23 mouse cellular contexts compared by ENCODE assay signal in genomic region chr1:34428466-34428865, GRCm38 (mm10). TPM values are rescaled to one million over a fixed set of nuclear protein-coding genes. Genes with fewer than 3 reads are reported as not detected.
DNase-seq lines count a peak whose midpoint lies in the region; ATAC-seq lines count a peak whose summit lies in the region.
"Had no signal": no experiment of that assay in that cellular context is flagged by ENCODE, and none has a peak within 500 bp of the region (broad histone marks: within the 10 kb centered on the region; RNA-seq: fewer than 3 reads in every experiment).

No protein-coding gene starts in this region.

- H3K4me2 ChIP-seq in intestine, embryonic 14.5 days (ENCODE audit: low read length) = no peak overlapping the region
- H3K4me2 ChIP-seq in intestine, embryonic 15.5 days (replicated peaks) = no peak overlapping the region
- no peak overlapping the region for H3K4me2 ChIP-seq in midbrain, embryonic 11.5 days
- no peak overlapping the region for H3K4me2 ChIP-seq in midbrain, embryonic 15.5 days
- H3K4me2 ChIP-seq: embryonic facial prominence, embryonic 12.5 days; forebrain, embryonic 13.5 days; forebrain, embryonic 15.5 days had no signal

- H3K4me1 ChIP-seq in intestine, embryonic 14.5 days (replicated peaks; ENCODE audit: control insufficient read depth, insufficient read depth, low read length) = no peaks in the 10 kb centered on the region
- no peaks in the 10 kb centered on the region for H3K4me1 ChIP-seq in intestine, embryonic 15.5 days (replicated peaks)
- H3K4me1 ChIP-seq in midbrain, embryonic 11.5 days (ENCODE audit: control insufficient read depth, insufficient read depth, low read length) = 0 out of 2 replicates have a peak, but pooled peaks cover 4% of the 10 kb centered on the region
- peaks cover 11% of the 10 kb centered on the region for H3K4me1 ChIP-seq in midbrain, embryonic 15.5 days
- H3K4me1 ChIP-seq: embryonic facial prominence, embryonic 12.5 days had no signal

- no peak overlapping the region for H3K9ac ChIP-seq in intestine, embryonic 14.5 days (ENCODE audit: low read length)
- no peak overlapping the region for H3K9ac ChIP-seq in intestine, embryonic 15.5 days
- H3K9ac ChIP-seq in midbrain, embryonic 11.5 days (ENCODE audit: low read length) = no peak overlapping the region
- no peak overlapping the region for H3K9ac ChIP-seq in midbrain, embryonic 15.5 days
- H3K9ac ChIP-seq: embryonic facial prominence, embryonic 12.5 days; forebrain, embryonic 13.5 days; forebrain, embryonic 15.5 days had no signal

- no peaks in the 10 kb centered on the region for H3K36me3 ChIP-seq in intestine, embryonic 14.5 days (ENCODE audit: control insufficient read depth, insufficient read depth, low read length)
- peaks cover 12% of the 10 kb centered on the region; the same call in 1 of the 2 replicates for H3K36me3 ChIP-seq in intestine, embryonic 15.5 days
- no peaks in the 10 kb centered on the region; the same call in 1 of the 2 replicates for H3K36me3 ChIP-seq in midbrain, embryonic 11.5 days (ENCODE audit: control insufficient read depth, insufficient read depth, low read length)
- H3K36me3 ChIP-seq in midbrain, embryonic 15.5 days (replicated peaks) = no peaks in the 10 kb centered on the region
- H3K36me3 ChIP-seq: G1E had no signal

- H3K27me3 ChIP-seq in intestine, embryonic 14.5 days (replicated peaks; ENCODE audit: control insufficient read depth, insufficient read depth, low read length) = no peaks in the 10 kb centered on the region
- no peaks in the 10 kb centered on the region for H3K27me3 ChIP-seq in intestine, embryonic 15.5 days (replicated peaks)
- H3K27me3 ChIP-seq in midbrain, embryonic 11.5 days (ENCODE audit: control insufficient read depth, insufficient read depth, low read length) = no peaks in the 10 kb centered on the region
- no peaks in the 10 kb centered on the region for H3K27me3 ChIP-seq in midbrain, embryonic 15.5 days (replicated peaks)
- H3K27me3 ChIP-seq: embryonic facial prominence, embryonic 12.5 days; forebrain, embryonic 13.5 days; forebrain, embryonic 15.5 days; Patski had no signal

- 98% methylated on average over 2 of the region's 2 CpGs for WGBS in intestine, embryonic 14.5 days
- WGBS in intestine, embryonic 15.5 days = 98% methylated on average over 2 of the region's 2 CpGs
- 91% methylated on average over 2 of the region's 2 CpGs for WGBS in midbrain, embryonic 11.5 days
- 96% methylated on average over 2 of the region's 2 CpGs for WGBS in midbrain, embryonic 15.5 days

- H3K9me3 ChIP-seq in intestine, embryonic 14.5 days (ENCODE audit: control insufficient read depth, low read length) = peaks cover 24% of the 10 kb centered on the region
- H3K9me3 ChIP-seq in intestine, embryonic 15.5 days = peaks cover 18% of the 10 kb centered on the region; the same call in 1 of the 2 replicates
- H3K9me3 ChIP-seq in midbrain, embryonic 11.5 days (ENCODE audit: control insufficient read depth, low read length) = peaks cover 25% of the 10 kb centered on the region; the same call in 1 of the 2 replicates
- no peaks in the 10 kb centered on the region; the same call in 1 of the 2 replicates for H3K9me3 ChIP-seq in midbrain, embryonic 15.5 days

- DNase-seq in heart, adult 11 months = peak; percentile 79
- no peak for DNase-seq in heart, postnatal 25 days (ENCODE audit: low spot score)
- DNase-seq in intestine, embryonic 14.5 days (ENCODE audit: low spot score) = peak; percentile 21
- DNase-seq in midbrain, embryonic 11.5 days (ENCODE audit: low spot score, missing footprints) = peak; percentile 76
- DNase-seq: adrenal gland, adult 8-10 months; adrenal gland, postnatal 14 days; adrenal gland, postnatal 36 days; B cell, adult 2 months; cerebellum, adult 11-12 months; cerebellum, adult 2 months; cerebellum, adult 9-10 months; cerebellum, postnatal 10 days; cerebellum, postnatal 25 days had no signal

- ATAC-seq in intestine, embryonic 14.5 days (replicated peaks; ENCODE audit: low FRiP score, low TSS enrichment, low read depth) = no peak
- ATAC-seq in intestine, embryonic 15.5 days = no peak
- ATAC-seq in midbrain, embryonic 11.5 days (ENCODE audit: low FRiP score) = no peak
- ATAC-seq in midbrain, embryonic 15.5 days (replicated peaks) = no peak
- ATAC-seq: activated CD4-positive, CD25-positive, alpha-beta regulatory T cell, adult 4 months; CD4-positive, CD25-positive, alpha-beta regulatory T cell, adult 4 months; forebrain, embryonic 13.5 days; forebrain, embryonic 15.5 days; Patski had no signal

- H3K27ac ChIP-seq in intestine, embryonic 14.5 days (ENCODE audit: low read depth) = no peak overlapping the region
- H3K27ac ChIP-seq in intestine, embryonic 15.5 days = no peak overlapping the region
- H3K27ac ChIP-seq in midbrain, embryonic 11.5 days (ENCODE audit: low read depth, low read length) = no peak overlapping the region
- H3K27ac ChIP-seq in midbrain, embryonic 15.5 days = no peak overlapping the region
- H3K27ac ChIP-seq: embryonic facial prominence, embryonic 10.5 days; embryonic facial prominence, embryonic 12.5 days; forebrain, embryonic 13.5 days; forebrain, embryonic 15.5 days had no signal

- intact Hi-C loops in heart, postnatal 25 days (cut with DNase I) = no loop called here

- no peak overlapping the region for H3K4me3 ChIP-seq in intestine, embryonic 14.5 days (ENCODE audit: low read depth, low read length)
- H3K4me3 ChIP-seq in intestine, embryonic 15.5 days (replicated peaks) = no peak overlapping the region
- H3K4me3 ChIP-seq in midbrain, embryonic 11.5 days (ENCODE audit: low read depth, low read length) = no peak overlapping the region
- H3K4me3 ChIP-seq in midbrain, embryonic 15.5 days = no peak overlapping the region
- H3K4me3 ChIP-seq: embryonic facial prominence, embryonic 10.5 days; embryonic facial prominence, embryonic 12.5 days; forebrain, embryonic 13.5 days; forebrain, embryonic 15.5 days had no signal

RNA-seq across cellular contexts. Expression of gene Ccdc115, which starts 11.0 kb away (rescaled TPM):
- 10 to 100 TPM; 14.9 to 15.3 TPM for total RNA-seq in heart, postnatal 25 days (2021)
- polyA plus RNA-seq in intestine, embryonic 14.5 days (2014; fragmentation: Nextera tagmentation; extraction: Ambion mirVana) = 59.6 and 60.0 TPM in 2 replicates
- polyA plus RNA-seq in intestine, embryonic 15.5 days (2015; fragmentation: Nextera tagmentation; extraction: Ambion mirVana) = 60.9 and 61.9 TPM in 2 replicates
- 73.9 and 78.3 TPM in 2 replicates for polyA plus RNA-seq in midbrain, embryonic 11.5 days (2014; fragmentation: Nextera tagmentation; extraction: Ambion mirVana)
- polyA plus RNA-seq in midbrain, embryonic 15.5 days (2015; fragmentation: Nextera tagmentation; extraction: Ambion mirVana) = 70.6 and 71.2 TPM in 2 replicates

RNA-seq across cellular contexts. Expression of gene Imp4, which starts 11.2 kb away (rescaled TPM):
- total RNA-seq in heart, postnatal 25 days (2021) = 10 to 100 TPM; 29.2 to 31.4 TPM
- 120 and 126 TPM in 2 replicates for polyA plus RNA-seq in intestine, embryonic 14.5 days (2014; fragmentation: Nextera tagmentation; extraction: Ambion mirVana)
- 109 and 113 TPM in 2 replicates for polyA plus RNA-seq in intestine, embryonic 15.5 days (2015; fragmentation: Nextera tagmentation; extraction: Ambion mirVana)
- polyA plus RNA-seq in midbrain, embryonic 11.5 days (2014; fragmentation: Nextera tagmentation; extraction: Ambion mirVana) = 90.3 and 94.0 TPM in 2 replicates
- polyA plus RNA-seq in midbrain, embryonic 15.5 days (2015; fragmentation: Nextera tagmentation; extraction: Ambion mirVana) = 54.3 and 54.7 TPM in 2 replicates

RNA-seq across cellular contexts. Expression of gene Ptpn18, which starts 31.1 kb away (rescaled TPM):
- 1 to 10 TPM; 4.2 to 5.6 TPM for total RNA-seq in heart, postnatal 25 days (2021)
- 19.3 and 22.1 TPM in 2 replicates for polyA plus RNA-seq in intestine, embryonic 14.5 days (2014; fragmentation: Nextera tagmentation; extraction: Ambion mirVana)
- 22.9 and 28.5 TPM in 2 replicates for polyA plus RNA-seq in intestine, embryonic 15.5 days (2015; fragmentation: Nextera tagmentation; extraction: Ambion mirVana)
- polyA plus RNA-seq in midbrain, embryonic 11.5 days (2014; fragmentation: Nextera tagmentation; extraction: Ambion mirVana) = 5.5 and 7.3 TPM in 2 replicates
- 4.8 and 7.1 TPM in 2 replicates for polyA plus RNA-seq in midbrain, embryonic 15.5 days (2015; fragmentation: Nextera tagmentation; extraction: Ambion mirVana)
